Mouse (Mus musculus): ENCODE results near the gene Nfkb1.
A peak's percentile ranks its signal among the peaks of the same experiment; 100 is the strongest.

Nfkb1 gene

DNA sequence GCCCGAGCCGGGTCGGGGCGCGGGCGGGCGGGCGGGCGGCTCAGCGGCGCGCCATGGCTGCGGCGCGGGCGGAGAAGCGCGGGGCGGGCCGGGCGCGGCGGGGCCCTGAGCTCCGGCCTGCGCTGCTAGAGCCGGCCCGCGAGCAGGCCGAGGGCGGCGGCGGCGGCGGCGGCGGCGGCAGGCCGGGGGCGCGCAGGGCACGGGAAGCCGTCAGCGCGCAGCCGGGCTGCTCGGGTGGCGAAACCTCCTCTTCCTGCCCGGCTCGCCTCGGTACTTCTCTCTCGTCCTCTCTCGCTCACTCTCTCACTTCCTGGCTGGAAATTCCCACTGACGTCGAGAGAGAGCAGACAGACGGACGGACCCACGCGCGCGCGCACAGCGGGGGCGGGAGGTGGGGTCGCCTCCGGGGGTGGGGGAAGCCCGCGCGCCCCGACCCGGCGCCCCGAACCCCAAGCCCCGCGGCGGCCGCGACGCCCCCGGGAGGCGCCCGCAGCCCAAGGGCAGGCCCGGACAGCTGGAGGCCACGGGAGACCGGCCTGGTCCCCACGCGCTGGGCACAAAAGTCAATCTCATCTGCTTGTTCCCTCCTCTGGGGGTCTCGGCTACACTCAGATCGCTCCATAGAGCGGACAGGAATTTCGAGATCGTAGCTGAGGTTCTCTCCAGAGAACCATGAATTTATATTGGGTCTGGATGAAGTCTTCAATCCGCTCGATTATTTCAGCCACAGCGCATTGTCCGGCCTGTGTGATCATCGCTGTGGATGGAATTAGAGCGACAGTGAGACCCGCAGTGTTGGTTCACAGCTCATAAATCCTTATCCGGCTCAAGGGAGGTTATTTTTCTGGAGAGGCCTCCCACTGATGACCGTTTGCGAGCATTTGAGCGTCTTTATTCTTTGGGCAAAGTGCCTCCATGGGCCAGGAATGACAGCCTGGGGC is at the start of gene Nfkb1:
TSS of gene Nfkb1 (minus strand) at position 357 of the 941 bp plus-strand sequence.
- peak; percentile 93 for DNase-seq (ENCODE audit: low read depth, low spot score)

DNA sequence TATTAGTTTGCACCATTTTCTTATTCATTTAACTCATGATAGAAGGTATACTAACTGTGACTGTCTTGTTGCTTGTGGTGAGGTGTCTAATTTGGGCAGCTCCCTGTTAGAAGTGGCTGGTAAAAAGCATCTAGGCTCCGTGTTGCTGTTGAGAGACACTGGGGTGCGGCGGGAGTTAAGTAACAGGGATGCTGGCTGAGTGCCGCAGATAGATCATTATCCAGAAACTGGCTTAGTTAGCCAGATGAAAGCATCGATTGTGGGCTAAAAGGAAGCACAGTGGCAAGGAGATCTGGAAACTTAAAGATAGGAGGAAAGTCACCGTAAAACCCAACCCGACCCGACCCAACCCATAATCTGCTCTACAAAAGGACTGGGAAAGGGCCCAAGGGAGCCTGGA is 49.4 kb upstream of the Nfkb1 start:
- no peak for DNase-seq (ENCODE audit: low read depth, low spot score)

DNA sequence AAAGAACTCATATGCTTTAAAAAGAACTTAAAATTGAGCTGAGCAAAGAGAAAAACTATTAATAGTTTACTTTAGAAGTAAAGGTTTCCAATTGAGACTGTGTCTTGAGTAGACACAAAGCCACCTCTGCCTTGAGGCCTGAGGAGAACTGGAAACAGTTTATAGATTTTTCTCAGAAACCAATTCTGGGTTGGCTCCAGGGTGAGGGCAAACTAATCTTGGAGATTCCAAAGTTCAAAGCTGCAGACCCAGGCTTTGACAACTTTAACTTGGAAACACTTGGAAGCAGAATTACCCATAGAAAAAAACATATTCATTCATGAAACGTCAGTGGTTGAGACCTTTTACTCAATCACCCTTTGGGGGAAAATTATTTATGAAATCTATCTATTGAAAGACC is 43.4 kb upstream of the Nfkb1 start:
- no peak for DNase-seq (ENCODE audit: low read depth, low spot score)

DNA sequence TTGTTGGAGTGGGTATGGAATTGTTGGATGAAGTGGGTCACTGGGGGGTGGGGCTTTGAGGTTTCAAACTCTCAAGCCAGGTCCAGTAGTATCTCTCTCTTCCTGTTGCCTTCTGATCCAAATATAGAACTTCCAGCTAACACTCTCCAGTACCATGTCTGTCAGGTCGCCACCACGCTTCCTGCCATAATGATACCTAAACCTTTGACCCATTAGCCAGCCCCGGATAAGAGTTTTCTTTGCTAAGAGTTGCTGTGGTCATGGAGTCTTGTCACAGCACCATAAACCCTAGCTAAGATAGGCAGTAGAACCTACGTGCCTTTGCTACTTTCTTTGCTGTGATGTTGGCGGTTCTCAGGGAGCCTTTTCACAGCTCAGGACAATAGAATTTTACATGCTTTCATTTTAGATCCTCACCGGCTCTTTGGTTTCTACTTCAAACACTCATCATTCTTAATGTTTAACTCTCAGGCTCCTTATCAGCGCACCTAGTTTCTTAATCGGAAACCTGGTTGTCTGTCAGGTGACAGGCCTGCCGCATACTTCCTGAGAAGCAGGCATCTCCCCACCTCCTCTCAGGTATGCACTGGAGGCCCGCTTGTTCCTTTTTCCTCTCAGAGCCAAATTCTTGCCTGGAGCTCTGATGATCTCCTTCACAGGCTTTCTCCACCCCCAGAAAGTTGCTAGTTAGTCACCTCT is 41.5 kb upstream of the Nfkb1 start:
- no peak for DNase-seq (ENCODE audit: low read depth, low spot score)

DNA sequence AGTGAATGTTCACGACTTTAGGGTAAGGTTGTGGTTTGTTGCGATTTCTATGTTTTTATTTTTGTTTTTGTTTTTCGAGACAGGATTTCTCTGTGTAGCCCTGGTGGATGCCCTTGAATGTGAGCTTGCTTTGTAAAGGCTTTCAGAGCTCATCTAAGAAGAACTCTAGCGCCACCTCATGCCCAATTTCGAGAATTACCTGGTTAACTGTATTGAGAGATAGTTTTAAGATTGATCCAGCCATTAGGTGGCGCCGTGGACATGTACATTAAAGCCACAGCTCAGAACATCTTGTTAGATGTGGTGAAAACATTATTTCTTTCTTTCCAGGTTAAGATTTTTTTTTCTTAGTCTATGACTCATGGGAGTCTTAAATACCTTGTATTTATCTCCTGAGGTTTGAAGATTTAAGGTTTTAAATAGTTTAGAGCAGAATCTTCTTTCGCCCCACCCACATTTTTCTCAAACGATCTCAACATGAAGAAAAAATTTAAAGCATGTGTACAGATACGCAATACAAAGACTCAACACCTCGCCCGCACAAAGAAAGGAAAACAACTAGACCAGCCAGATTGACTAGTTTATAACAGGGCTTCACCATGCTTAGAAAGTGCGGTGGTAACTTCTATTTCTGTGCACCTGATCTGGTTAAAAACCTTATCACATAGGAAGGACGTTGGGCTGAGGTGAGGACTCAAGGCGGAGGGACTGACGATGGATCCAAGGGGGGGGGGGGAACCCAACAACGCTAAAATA is 40.1 kb upstream of the Nfkb1 start:
- DNase-seq (ENCODE audit: low read depth, low spot score) = peak; percentile 97

- no peak for DNase-seq (ENCODE audit: low read depth, low spot score)
Measured at GRCm38 (mm10) chr3:135730790-135731189, 39.4 kb upstream of the Nfkb1 start.

- DNase-seq (ENCODE audit: low read depth, low spot score) = no peak
Measured at GRCm38 (mm10) chr3:135729575-135729974, 38.2 kb upstream of the Nfkb1 start.

DNA sequence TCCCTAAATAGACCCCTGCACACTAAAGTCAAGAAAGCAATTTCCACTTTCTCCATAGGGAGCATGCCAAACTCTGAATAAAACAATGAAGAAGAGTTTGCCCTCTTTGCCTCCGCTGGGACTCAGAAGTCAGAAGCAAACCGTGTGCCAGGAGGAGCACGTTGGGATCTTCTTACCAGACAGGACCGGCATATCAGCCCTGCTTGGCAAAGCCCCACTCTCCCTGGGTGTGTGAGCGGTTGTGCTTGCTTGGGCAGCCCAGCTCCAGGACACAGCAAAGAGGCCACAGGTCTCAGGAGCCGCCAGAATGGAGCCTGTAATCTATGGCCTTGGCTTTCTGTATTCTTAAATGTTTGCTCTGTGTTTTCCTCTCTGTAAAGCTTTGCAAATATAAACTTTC is 37.6 kb upstream of the Nfkb1 start:
- no peak for DNase-seq (ENCODE audit: low read depth, low spot score)

- no peak for DNase-seq (ENCODE audit: low read depth, low spot score)
Measured at GRCm38 (mm10) chr3:135727339-135727738, 36.0 kb upstream of the Nfkb1 start.

DNA sequence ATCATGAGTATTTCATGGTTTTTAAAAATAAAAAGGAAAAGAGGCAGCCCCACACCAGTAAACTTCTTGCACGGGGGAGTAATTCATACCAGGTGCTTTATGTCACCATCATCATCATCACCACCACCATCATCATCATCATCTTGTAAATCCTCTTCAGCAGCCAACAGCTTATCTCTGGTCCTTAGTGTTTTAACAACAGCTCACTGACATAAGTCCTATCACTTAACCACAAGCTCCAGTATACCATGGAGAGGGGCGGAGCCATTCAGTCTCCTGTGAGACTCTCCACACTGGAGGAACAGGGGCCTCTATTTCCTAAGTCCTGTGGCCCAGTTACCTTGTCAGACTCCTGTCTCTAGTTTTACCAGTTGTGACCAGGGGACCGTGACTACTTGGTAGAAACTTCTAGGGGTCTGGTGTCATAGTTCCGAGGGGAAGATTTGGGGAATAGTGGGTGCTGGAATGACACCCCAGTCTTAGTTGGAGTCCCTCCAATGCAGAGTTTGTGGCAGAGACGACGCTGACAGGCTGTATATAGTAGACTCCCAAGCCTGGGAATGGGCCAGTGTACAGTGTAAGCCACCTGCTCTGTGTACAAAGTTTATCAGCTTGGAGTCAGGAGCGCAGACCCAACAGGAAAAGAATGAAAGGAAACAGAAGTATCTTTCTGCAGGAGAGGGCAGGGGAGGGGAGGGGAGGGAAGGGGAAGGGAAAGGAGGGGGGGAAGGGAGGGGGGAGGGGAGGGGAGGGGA is 35.4 kb upstream of the Nfkb1 start:
- DNase-seq (ENCODE audit: low read depth, low spot score) = no peak

DNA sequence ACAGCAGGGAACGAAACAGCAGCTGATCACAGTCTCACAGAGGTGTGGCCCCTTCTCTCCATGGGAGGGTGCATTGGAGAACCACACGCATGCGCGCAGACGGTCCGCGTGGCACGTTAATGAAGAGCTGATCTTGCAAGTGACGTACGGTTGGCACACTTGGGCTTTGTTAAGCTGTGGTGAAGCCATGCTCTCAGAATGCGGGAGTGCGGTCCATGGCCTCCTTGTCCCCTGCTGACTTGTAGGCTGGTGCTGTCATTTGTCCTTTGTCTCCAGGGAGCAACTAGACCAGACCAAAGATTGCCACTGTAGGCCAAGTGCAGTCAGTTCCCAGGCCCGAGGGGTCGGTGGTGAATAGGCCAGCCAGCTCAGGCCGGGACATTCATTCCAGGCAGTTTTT is 34.7 kb upstream of the Nfkb1 start:
- no peak for DNase-seq (ENCODE audit: low read depth, low spot score)

GRCm38 (mm10) chr3:135722104-135722503 is 30.8 kb upstream of the Nfkb1 start:
- DNase-seq (ENCODE audit: low read depth, low spot score) = peak; percentile 23

DNA sequence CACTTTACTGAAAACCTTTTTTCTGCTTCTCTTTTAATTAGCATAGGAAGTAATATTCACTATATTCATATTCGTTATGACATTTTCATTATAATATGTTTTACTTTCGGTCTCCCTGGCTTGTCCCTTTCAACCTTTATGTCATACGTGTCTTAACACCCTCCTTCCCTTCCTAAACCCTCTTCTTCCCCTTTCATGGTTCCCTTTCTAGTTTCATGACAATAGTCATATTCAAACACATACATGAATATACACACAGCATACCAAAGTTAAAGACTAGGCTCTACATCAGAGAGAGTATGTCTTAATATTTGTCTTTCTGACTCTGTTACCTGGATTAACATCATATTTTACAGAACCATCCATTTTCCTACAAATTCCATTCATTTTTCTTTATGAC is 28.6 kb upstream of the Nfkb1 start:
- DNase-seq (ENCODE audit: low read depth, low spot score) = no peak

DNA sequence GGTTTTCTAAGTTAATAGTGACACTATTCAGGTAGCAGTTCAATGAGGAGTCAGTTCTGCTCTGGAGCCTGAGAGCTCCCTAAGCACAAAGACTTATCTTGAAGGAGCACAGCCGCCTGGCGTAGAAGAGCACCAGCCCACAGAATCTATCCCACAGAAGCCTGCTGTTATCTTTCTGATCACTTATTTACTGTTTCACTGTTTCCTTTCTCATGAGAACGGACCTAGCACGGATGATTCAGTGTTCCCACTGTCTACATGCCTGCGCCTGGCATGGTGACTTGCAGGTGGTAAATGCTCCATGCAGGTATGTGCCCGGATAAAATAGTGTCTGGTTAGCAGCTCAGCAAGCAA is 27.8 kb upstream of the Nfkb1 start:
- DNase-seq (ENCODE audit: low read depth, low spot score) = peak; percentile 53

DNA sequence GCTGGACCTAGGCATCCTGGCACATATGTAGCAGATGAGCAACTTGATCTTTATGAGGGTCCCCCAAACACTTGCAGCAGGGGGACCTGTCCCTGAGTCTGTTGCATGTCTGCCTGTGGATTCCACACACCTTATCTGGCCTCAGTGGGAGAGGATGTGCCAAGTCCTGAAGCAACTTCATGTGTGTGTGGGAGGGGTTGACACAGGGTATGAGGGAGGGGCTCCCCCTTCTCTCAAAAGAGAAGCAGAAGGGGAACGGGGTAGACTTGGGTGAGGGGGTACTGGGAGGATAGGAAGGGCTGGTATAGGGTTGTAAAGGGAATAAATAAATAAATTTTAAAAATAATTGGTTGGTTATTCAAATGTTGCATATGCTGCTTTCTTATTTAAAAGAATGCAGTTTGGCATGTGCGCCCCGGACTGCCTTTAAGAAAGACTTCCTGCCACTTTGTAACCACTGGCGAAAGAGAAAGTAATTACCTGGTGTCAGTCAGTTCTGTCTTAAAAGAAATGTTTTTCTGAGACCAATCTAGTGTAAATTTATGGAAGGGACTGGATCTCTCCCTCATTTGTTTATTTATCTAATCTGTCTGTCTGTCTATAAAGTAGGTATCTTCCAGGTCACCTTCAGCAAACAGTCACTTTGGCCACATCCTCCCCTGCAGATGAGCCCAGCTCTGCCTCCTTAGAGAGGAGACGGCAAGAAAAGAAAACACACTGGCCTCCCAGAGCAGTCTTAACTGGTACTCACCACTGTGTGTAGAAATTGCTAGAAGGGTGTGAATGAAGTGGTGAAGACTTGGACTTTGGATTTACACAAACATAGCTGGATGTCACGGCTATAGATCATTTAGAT is 27.2 kb upstream of the Nfkb1 start:
- peak; percentile 70 for DNase-seq (ENCODE audit: low read depth, low spot score)

DNA sequence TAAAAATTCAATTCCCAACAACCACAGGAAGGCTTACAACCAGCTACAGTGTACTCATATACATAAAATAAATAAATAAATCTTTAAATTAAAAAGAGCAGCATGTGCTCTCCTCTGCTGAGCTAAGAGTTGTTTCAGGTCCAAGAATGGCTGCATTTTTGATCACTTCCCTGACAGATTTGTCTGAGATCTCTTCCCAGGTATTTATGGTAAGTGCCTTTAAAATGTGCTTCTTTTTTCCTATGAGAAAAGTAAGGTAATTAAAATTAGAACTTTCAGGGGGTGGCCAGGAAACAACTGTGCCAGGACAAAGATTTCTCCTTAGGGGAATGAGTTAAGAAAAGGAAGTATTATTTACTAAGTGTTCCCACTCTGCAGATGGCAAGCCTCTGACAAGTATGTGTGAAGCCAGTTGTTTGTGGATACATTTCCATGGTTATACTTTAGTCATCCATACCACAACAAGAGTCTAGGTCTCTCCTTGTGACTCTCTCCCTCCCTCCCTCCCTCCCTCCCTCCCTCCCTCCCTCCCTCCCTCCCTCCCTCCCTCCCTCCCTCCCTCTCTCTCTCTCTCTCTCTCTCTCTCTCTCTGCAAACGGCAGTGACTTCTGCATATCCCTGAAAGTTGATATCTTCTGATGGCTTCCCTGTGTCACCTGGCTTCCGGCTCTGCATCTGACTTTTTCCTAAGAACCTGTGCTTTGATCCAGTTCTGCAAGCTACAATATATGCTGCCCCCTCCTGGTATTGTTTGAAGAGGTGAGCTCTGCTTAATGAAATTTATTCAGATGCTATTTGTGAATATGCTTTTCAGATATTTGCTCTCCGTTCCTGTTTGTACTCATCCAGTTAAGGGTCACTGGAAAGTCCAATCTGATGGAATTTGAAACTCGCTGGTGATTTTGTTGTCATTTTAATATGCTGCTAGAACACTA is 21.9 kb upstream of the Nfkb1 start:
- peak; percentile 75 for DNase-seq (ENCODE audit: low read depth, low spot score)

- no peak for DNase-seq (ENCODE audit: low read depth, low spot score)
Measured at GRCm38 (mm10) chr3:135711613-135712012, 20.3 kb upstream of the Nfkb1 start.

- no peak for DNase-seq (ENCODE audit: low read depth, low spot score)
Measured at GRCm38 (mm10) chr3:135711040-135711570, 19.8 kb upstream of the Nfkb1 start.

DNA sequence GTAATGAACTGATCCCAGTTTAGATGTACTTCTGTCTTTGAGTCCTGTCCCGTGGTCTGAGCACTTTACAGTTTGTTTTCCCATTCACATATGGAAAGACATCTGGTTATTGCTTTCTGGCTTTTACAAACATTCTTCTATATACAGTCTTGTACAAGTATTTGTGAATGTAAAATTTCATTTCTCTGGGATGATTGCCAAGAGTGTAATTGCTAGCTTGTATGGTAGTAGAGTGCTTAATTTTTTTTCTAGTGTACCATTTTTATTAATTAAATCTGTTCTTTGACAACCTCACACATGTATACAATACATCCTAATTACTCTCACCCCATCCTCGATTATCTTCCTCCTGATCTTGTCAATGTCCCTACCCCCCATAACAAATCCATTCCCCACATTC is 12.0 kb upstream of the Nfkb1 start:
- DNase-seq (ENCODE audit: low read depth, low spot score) = no peak

Data from CD4-positive, CD25-positive, alpha-beta regulatory T cell, adult 2 months (primary cell).